Mouse (Mus musculus) erythroblast, embryonic 14.5 days (primary cell): ENCODE results near the gene Kat7.

ENCODE experiments used
- GATA1 ChIP-seq: IDR thresholded peaks from 2 replicates; pipeline ENCODE4 v1.6.1; 2012; ENCODE audit warnings: low read length, inconsistent platforms, mixed read lengths
- TAL1 ChIP-seq: IDR thresholded peaks from 3 replicates; pipeline ENCODE4 v1.6.1; 2012; ENCODE audit warnings: low read length, inconsistent platforms, mixed read lengths

- TF ChIP-seq TAL1 (no peak), GATA1 (no peak)
These were observed 43.2 kb upstream of the Kat7 start for GRCm38 (mm10) chr11:95353226-95353625.
